Mouse (Mus musculus) stomach, postnatal 0 days (tissue): ENCODE data around the gene Rdh16f2. TPM values are rescaled to one million over a fixed set of nuclear protein-coding genes. Genes with fewer than 3 reads are reported as not detected.
"Not testable (repeated sequence)": the region's sequence is repeated elsewhere in the genome, so short reads cannot be mapped to it uniquely, and the experiment has no call there.

Source experiments
- ATAC-seq: fragments of 200-750 bp; cut with Nextera tagmentation; 2 replicates; pipeline ENCODE4 v1.8.0; 2017; ENCODE audit not compliant: low FRiP score, low TSS enrichment
- DNase-seq: peaks from one replicate; pipeline ENCODE4 v3.0.0-alpha.2; 2016; ENCODE audit warnings: low spot score
- H3K27ac ChIP-seq: fragments of 300-500 bp; sonication (generic); replicated peaks from 2 replicates; pipeline ENCODE4 v1.5.1; 2014; ENCODE audit warnings: mild to moderate bottlenecking, control low read depth
- H3K27me3 ChIP-seq: fragments of 300-500 bp; sonication (generic); 2 replicates; pipeline ENCODE4 v1.6.1; 2014; ENCODE audit warnings: low read length; ENCODE audit not compliant: control insufficient read depth, insufficient read depth
- H3K36me3 ChIP-seq: fragments of 300-500 bp; sonication (generic); 2 replicates; pipeline ENCODE4 v1.6.1; 2014; ENCODE audit warnings: low read length, mixed read lengths; ENCODE audit not compliant: control insufficient read depth, insufficient read depth
- H3K4me1 ChIP-seq: fragments of 300-500 bp; sonication (generic); replicated peaks from 2 replicates; pipeline ENCODE4 v1.6.1; 2014; ENCODE audit warnings: antibody characterized with exemption; ENCODE audit not compliant: control insufficient read depth, insufficient read depth
- H3K4me2 ChIP-seq: fragments of 300-500 bp; sonication (generic); replicated peaks from 2 replicates; pipeline ENCODE4 v1.6.1; 2014; ENCODE audit warnings: low read depth, mild to moderate bottlenecking, control low read depth, moderate library complexity
- H3K4me3 ChIP-seq: fragments of 300-500 bp; sonication (generic); 2 replicates; pipeline ENCODE4 v1.5.1; 2014; ENCODE audit warnings: low read depth, low read length, control low read depth
- H3K9ac ChIP-seq: fragments of 300-500 bp; sonication (generic); 2 replicates; pipeline ENCODE4 v1.6.1; 2014; ENCODE audit warnings: mild to moderate bottlenecking, low read length, control low read depth, mixed read lengths
- H3K9me3 ChIP-seq: fragments of 300-500 bp; sonication (generic); 2 replicates; pipeline ENCODE4 v1.6.1; 2016; ENCODE audit warnings: low read length; ENCODE audit not compliant: control insufficient read depth
- CTCF ChIP-seq: IDR thresholded peaks from 2 replicates; pipeline ENCODE4 v1.5.1; 2016; ENCODE audit warnings: antibody characterized with exemption, low read depth, mild to moderate bottlenecking, moderate library complexity
- EP300 ChIP-seq: optimal IDR thresholded peaks from 2 replicates; pipeline ENCODE3; 2016; ENCODE audit warnings: antibody characterized with exemption
- WGBS: fragments of 180-500 bp; shearing (Covaris S2); extraction: QIAGEN DNeasy Blood & Tissue Kit; methylation state at CpG from one replicate; pipeline ENCODE4 v1.1.7; 2014; 5-methylcytosine and 5-hydroxymethylcytosine counted together
- polyA plus RNA-seq: library from polyadenylated mRNA; unstranded; fragments of >200 nt; fragmentation: Nextera tagmentation; extraction: Ambion mirVana; gene quantifications from 2 replicates; pipeline ENCODE4 v1.2.1, GENCODE M21; 2015

Gene Rdh16f2
- polyA plus RNA-seq, 1 experiment from 2014 or later: not detected

DNA sequence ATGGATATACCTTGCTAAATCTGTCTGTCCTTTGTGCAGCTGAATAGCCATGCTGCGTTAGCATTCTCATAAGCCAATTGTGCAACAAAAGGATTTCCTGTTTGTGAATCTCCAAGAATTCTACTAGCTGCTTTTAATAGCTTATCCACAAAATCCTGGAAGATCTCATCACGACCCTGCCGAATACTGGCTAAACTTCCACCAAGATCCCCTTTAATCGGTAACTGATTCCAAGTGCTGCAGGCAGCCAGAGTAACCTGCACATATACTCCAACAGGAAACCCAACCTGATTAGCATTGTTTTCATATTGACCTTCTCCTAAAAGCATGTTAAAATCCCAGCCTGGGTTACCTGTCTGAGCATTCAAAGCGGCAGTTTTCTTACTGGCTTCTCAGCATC lies 31.0 kb upstream of the Rdh16f2 start:
- Histone ChIP-seq H3K27me3 (no peaks in the 10 kb centered on the region), H3K27ac (no peak overlapping the region), H3K4me2 (no peak overlapping the region), H3K9ac (no peak overlapping the region), H3K4me1 (no peaks in the 10 kb centered on the region), H3K4me3 (no peak overlapping the region), H3K9me3 (no peaks in the 10 kb centered on the region), H3K36me3 (no peaks in the 10 kb centered on the region)
- no peak for DNase-seq
- no peak for TF ChIP-seq EP300
- no peak for TF ChIP-seq CTCF
- WGBS: 62% methylated on average over 5 of the region's 5 CpGs
- no peak for ATAC-seq

DNA sequence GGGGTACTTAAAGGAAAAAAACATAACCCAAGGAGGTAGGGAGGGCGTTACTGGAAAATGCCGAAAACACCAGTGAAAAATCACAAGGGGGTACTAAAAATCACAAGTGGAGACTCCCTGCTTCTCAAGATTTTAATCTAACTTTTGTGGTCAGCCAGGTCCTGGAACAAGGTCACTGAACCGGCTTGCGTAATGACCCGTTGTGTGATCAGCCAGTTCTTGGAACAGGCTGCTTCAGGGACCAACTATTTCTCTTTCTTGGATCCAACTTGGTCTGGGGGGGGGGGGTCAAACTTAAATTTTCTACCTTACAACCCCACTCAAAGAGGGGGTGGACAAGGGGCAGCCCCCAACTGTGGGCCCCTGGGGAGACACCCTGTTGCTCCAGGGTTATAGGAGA lies 28.5 kb upstream of the Rdh16f2 start:
- not testable (repeated sequence) for DNase-seq, H3K4me2 ChIP-seq, H3K27me3 ChIP-seq, H3K27ac ChIP-seq, H3K4me1 ChIP-seq, H3K36me3 ChIP-seq, H3K9me3 ChIP-seq, H3K9ac ChIP-seq, ATAC-seq, H3K4me3 ChIP-seq
- WGBS: 92% methylated on average over 5 of the region's 5 CpGs

DNA sequence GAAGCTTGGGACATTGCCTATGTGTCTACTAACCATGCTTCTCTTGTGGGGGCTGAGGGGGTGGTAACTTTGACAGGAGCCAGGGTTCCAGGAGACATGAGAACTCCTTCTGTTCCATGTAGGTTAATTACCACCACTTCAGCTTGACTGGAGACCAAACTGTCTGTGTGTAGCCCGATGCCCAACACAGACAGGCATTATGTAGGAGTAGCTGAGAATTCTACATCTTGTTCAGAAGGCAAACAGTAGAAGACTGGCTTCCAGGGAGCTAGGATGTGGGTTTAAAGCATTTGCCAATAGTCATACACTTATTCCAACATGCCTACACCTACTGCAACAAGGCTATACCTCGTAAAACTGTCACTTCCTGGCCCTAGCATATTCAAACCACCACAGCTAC lies 27.7 kb upstream of the Rdh16f2 start:
- DNase-seq (no peak), ATAC-seq (no peak)
- H3K36me3 ChIP-seq: no peaks in the 10 kb centered on the region
- TF ChIP-seq CTCF (no peak), EP300 (no peak)
- H3K27ac ChIP-seq: no peak overlapping the region
- H3K9me3 ChIP-seq: no peaks in the 10 kb centered on the region
- no peak overlapping the region for H3K9ac ChIP-seq
- H3K27me3 ChIP-seq: no peaks in the 10 kb centered on the region
- H3K4me3 ChIP-seq: no peak overlapping the region
- H3K4me2 ChIP-seq: no peak overlapping the region
- no peaks in the 10 kb centered on the region for H3K4me1 ChIP-seq
- whole genome bisulfite sequencing: 83% methylated on average over 2 of the region's 2 CpGs

DNA sequence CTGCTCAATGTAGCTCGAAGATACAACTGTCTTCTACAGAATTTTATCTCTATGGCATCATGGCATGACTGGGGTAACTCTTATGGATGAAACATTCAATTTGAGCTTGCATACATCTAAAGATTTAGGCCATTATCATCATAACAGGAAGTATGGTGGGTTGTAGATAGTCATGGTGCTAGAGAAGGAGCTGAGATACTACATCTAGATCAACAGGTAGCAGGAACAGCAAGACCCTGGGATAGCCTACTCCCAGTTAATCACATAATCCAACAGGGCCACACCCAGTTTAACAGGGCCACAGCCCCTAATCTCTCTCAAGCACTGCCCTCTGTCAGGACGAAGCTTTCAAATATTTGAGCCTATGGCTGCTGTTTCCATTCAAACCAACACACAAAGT lies 25.5 kb upstream of the Rdh16f2 start:
- Histone ChIP-seq H3K27me3 (no peaks in the 10 kb centered on the region), H3K4me2 (no peak overlapping the region), H3K4me1 (no peaks in the 10 kb centered on the region), H3K36me3 (no peaks in the 10 kb centered on the region), H3K9me3 (no peaks in the 10 kb centered on the region), H3K27ac (no peak overlapping the region), H3K9ac (no peak overlapping the region), H3K4me3 (no peak overlapping the region)
- no peak for DNase-seq
- no peak for ATAC-seq
- WGBS: 70% methylated on average over 2 of the region's 2 CpGs
- TF ChIP-seq EP300 (no peak), CTCF (no peak)

DNA sequence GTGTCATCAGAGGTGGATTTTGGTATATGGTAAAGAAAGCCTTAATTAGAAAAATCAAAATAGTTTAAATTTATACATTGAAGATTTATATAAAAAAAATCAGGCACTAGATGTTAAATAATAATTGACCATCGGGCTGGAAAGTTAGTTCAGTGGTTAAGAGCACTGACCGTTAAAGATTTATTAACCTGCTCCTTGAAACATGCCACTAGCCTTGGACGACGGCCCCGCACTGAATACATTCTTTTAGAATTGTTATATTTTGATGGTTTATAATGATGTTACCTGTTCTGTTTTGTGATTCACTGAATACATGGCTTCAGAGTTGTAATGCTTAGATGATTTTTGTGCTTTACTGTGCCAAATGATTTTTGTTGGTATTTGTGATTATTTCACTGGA lies 20.3 kb upstream of the Rdh16f2 start:
- not testable (repeated sequence) for H3K4me1 ChIP-seq, H3K4me3 ChIP-seq, H3K9ac ChIP-seq, H3K27ac ChIP-seq, H3K27me3 ChIP-seq, H3K9me3 ChIP-seq, H3K36me3 ChIP-seq, H3K4me2 ChIP-seq, ATAC-seq, DNase-seq
- 92% methylated on average over 5 of the region's 5 CpGs for WGBS

DNA sequence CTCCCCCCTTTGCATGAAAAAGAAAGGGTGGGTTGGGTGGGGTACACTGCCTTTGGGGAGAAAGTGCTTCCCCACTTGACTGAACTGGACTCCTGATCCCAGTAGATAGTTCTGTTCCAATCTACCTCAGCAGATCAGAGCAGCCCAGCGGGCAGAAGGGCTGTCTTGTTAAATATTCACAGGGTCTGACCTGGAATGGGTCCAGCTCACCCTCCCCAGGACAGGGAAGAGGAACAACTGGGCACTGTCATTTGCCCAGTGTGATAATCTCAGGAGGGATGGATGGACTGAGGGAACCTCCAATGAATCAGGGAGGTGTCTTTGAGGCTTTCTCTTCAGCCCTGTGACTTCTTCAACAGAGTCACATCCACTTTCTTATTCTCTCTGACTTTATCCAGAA lies 18.2 kb upstream of the Rdh16f2 start:
- Histone ChIP-seq H3K9me3 (no peaks in the 10 kb centered on the region), H3K36me3 (no peaks in the 10 kb centered on the region), H3K4me2 (no peak overlapping the region), H3K9ac (no peak overlapping the region), H3K27ac (no peak overlapping the region), H3K4me1 (no peaks in the 10 kb centered on the region), H3K27me3 (no peaks in the 10 kb centered on the region), H3K4me3 (no peak overlapping the region)
- DNase-seq (no peak), ATAC-seq (no peak)
- TF ChIP-seq CTCF (no peak), EP300 (no peak)
- WGBS: 79% methylated on average over 1 of the region's 1 CpGs
